Mouse (Mus musculus) frontal cortex, postnatal 25 days (tissue): Measurements from ENCODE around the gene Tmem151b.
A peak's percentile ranks its signal among the peaks of the same experiment; 100 is the strongest.

ENCODE experiments used
- DNase-seq, 2 experiments: peaks; one replicate each; pipeline ENCODE4 v3.0.0; 2022; ENCODE audit warnings: low spot score in 2 of 2

Tmem151b gene

DNA sequence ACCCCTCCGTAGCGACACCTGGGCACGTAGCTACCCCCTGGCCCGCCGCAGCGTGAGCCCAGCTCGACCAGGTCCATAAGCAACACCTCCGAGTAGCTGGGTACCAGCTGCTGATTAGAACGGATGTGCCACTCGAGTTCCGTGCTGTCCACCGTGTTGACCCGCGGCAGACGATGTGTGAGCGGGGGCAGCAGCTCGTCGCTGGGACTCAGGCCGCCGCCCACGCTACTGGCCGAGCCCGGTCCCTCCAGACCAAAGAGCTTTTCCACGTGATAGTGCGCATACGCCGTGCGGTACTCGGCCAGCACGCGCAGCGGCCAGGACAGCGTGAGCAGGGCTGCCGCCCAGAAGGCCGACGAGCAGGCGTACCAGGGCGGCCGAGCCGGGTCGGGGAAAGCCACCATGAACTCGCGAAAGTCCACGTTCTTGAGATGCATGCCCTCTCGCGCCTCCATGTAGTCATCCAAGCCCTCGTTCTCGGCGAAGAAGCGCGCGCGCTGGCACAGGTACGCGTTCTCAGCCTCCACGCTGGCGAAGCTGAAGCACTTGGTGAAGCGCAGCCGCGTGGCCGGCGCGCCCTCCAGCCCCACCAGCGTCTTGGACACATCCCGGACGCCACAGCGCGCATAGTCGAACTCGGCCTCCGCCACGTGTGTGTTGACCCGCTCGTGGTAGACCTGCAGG is 4.1 kb downstream of the Tmem151b start:
- no peak for DNase-seq

DNA sequence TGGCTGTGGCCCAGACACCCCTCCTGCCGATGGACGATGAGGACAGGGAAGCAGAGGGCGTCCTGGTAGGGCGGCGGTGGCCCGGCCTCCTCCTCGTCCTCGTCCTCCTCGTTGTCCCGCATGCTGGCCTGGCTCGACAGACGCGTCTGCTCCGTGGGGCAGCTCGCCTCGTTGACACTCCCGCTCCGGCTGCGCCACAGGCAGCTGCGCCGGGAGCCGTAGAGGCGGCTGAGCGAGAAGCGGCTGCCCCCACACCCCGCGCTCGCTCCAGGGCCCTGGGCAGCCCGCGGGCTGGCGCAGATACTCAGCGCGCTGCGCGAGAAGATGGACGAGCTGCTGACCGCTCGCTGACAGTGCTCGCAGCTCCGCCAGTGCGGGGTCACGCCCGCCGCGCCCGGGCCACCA is 4.6 kb downstream of the Tmem151b start:
- no peak for DNase-seq

DNA sequence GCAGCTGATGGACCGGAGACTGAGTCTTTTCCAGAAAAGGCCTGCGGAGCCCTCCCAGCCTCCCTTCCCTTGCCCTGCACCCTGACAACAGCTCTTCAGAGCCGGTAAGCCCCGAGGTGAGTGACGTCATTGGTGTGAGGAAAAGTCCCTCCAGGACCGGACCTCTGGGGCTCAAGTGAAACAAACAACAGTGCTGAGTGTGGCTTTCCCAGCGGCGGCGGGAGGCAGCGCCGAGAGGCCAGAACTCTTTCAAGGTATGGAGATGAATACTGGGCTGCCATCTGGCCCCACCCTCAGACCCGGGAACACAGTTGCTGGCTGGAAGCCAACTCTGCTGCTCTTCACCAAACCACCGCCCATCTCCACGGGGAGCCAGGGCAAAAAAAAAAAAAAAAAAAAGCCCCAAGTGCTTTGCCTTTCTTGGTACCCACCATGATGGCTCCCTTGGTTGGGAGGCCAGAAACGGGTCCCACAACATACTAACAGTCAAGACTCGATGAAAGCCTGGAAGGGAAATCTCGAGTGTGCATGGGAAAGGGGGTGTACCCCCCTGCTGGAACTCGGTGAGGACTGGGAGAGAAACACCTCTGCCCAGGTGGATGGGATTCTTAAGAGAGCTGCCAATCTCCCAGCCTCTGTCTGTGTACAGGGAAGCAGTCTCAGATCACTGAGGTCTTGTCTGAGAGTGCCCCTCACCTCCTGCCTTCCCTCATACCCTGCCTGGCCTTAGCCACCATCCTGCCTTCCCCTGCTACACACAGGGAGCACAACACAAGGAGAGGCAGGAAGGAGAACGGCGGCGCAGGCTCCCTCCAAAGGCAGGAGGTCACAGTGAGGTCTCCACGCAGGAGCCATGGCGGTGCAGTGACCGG is 5.2 kb downstream of the Tmem151b start:
- no peak for DNase-seq

- DNase-seq = no peak
Measured at GRCm38 (mm10) chr17:45543115-45543514, 6.4 kb downstream of the Tmem151b start.

- DNase-seq = no peak
Measured at GRCm38 (mm10) chr17:45542705-45543104, 6.8 kb downstream of the Tmem151b start.

- no peak for DNase-seq
Measured at GRCm38 (mm10) chr17:45542129-45542528, 7.3 kb downstream of the Tmem151b start.

- DNase-seq = no peak
Measured at GRCm38 (mm10) chr17:45539664-45540063, 9.8 kb downstream of the Tmem151b start.

DNA sequence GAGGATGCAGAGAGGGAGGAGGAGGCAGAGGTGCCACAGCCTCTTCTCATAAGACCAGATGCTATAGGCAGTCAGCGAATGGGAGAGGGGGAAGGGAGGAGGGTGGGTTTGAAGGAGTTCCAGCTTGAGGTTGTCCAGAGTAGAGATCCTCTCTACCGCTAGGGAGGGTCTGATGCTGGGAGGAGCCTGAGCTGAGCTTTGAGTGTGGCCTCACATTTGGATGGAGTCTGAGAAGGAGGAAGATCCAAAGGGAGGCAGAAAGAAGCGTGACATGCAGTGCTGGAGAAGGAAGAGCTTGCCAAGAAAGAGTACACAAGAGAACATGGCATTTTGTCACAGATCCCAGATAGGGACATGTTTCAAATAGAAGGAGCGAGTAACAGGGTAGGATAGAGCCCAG is 11.1 kb downstream of the Tmem151b start:
- DNase-seq = no peak

- DNase-seq = no peak
Measured at GRCm38 (mm10) chr17:45536264-45536663, 13.2 kb downstream of the Tmem151b start.

DNA sequence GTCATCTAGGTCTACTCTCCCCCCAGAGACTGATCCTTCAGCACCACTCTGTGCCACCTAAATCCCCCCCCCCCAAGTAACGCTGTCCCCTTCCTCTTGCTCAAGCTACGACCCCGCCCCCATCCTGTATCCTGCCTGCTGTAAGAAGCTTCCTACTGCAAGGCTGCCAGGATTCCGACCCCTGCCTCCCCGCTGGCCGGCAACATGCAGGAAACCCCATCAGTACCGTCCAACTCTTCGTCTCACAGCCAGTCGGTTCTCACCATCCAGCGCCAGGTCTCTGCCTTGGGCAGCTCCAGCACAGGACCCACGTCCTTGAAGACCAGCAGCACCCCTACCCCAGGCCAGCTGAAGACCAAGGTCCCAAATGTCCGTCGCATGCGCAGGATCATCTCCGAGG is 16.6 kb downstream of the Tmem151b start:
- DNase-seq = no peak

- DNase-seq = peak; percentile 50 to 61
Measured at GRCm38 (mm10) chr17:45530346-45530782, 19.1 kb downstream of the Tmem151b start.

- no peak for DNase-seq
Measured at GRCm38 (mm10) chr17:45526571-45526970, 22.9 kb downstream of the Tmem151b start.

DNA sequence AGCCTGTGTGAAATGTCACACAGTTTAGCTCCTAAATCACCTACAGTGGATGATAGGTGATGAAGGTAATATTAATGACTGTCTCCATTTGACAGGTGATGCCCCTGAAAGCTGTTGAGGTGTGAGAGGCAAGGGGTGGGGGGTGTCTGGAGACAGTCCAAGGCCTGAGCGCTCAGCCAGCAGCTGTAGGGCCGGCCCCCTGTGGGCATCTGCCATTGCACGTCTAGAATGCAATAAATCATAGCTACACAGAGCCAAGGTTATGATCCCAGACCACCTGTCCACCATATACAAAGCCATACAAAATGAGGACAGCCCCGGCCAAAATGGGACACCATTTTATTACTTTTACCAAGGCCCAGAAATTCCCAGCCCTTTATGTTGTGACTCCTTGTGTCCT is 24.5 kb downstream of the Tmem151b start:
- no peak for DNase-seq

- no peak for DNase-seq
Measured at GRCm38 (mm10) chr17:45523263-45523662, 26.2 kb downstream of the Tmem151b start, which contains the start of gene Tcte1. Gene Tcte1 (plus strand): TSS chr17:45523434.

DNA sequence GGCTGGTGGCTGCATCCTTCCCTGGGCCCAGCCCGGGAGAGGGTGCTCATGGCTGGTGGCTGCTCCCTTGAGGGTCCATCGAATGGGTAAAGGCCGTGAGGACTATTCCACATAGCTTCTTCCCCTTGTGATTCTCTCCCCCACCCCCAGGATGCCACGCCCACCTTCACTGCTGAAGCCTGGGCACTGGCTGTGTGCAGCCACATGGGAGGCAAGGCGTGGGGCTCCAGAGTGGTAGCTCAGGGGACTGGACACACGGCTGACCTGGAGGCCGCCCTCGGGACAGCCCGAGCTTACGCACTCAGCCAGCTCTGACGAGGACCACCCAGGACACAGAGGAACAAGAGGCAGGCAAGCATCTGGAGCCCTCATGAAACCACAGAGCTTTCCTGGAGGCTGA is 29.3 kb downstream of the Tmem151b start:
- no peak for DNase-seq

- DNase-seq = no peak
Measured at GRCm38 (mm10) chr17:45518766-45519475, 30.6 kb downstream of the Tmem151b start.

DNA sequence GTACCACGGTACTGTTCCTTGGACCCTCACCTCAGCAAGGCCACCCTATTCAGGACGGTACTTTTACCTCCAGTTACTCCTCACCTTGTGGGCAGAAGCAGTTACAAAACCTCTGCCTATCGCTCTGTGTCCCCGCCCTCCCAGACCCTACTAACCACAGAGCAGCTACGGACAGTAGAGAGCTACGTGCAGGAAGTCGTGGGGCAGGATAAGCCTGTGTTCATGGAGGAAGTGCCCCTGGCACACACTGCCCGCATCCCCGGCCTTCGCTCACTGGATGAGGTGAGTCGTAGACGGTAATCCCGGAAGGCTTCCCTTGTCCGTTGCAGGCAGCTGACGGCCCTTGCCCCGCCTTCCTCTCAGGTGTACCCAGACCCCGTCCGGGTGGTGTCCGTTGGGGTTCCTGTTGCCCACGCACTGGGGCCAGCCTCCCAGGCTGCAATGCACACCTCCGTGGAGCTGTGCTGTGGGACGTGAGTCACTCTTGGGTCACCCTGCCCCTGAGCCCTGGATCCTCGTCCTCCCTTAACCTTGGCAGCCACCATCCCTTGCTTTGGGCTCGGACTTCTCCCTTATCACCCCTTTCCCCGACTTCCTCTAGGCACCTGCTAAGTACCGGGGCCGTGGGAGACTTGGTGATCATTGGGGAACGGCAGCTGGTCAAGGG is 31.8 kb downstream of the Tmem151b start:
- DNase-seq = no peak

GRCm38 (mm10) chr17:45517135-45517534 is 32.3 kb downstream of the Tmem151b start:
- no peak for DNase-seq

GRCm38 (mm10) chr17:45516488-45516887 is 33.0 kb downstream of the Tmem151b start:
- DNase-seq = peak; percentile 80 to 92

GRCm38 (mm10) chr17:45515806-45516205 is 33.7 kb downstream of the Tmem151b start:
- no peak for DNase-seq

- no peak for DNase-seq
Measured at GRCm38 (mm10) chr17:45515204-45515726, 34.2 kb downstream of the Tmem151b start.
